Mouse (Mus musculus) heart, adult 2 months (tissue): ENCODE data around the gene Angel2.

Source experiments
- CTCF ChIP-seq: fragments of 200-600 bp; IDR thresholded peaks from 2 replicates; pipeline ENCODE4 v1.8.1; 2022; ENCODE audit warnings: antibody characterized with exemption, mild to moderate bottlenecking, moderate library complexity
- EP300 ChIP-seq: fragments of 200-500 bp; IDR thresholded peaks from 2 replicates; pipeline ENCODE4 v1.6.1; 2011; ENCODE audit warnings: low read depth, low read length, control low read depth; ENCODE audit not compliant: insufficient read depth

GRCm38 (mm10) chr1:190928370-190929009 is 3.6 kb downstream of the Angel2 start:
- TF ChIP-seq EP300 (peak; percentile 80; the same call in 1 of the 2 replicates), CTCF (no peak)
